Mouse (Mus musculus): Measurements from ENCODE around the gene Sgk2. TPM values are rescaled to one million over a fixed set of nuclear protein-coding genes. Genes with fewer than 3 reads are reported as not detected.

Gene Sgk2
- total RNA-seq, 2 experiments from 2014 or later = not detected

DNA sequence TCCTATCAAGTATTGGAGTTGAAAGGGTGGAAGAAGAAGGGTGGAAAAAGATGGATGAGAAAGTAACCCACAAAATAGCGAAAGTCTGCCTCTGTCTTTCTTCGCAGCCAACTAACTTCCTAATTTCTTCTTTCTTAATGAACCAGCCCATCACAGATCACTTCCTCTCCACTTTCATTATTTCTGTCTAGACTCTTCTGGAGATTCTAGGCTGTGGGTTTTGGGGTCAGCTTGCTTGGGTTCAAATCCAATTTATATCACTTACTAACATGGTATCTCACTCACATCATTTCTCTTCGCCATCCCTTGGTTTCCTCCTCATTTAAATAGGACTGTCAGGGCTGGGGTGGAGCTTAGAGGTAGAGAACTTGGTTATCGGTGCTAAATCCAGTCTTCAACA is 1.1 kb downstream of the Sgk2 start:
- ATAC-seq (replicated peaks; ENCODE audit: poor library complexity, severe bottlenecking) = peak; percentile 57

DNA sequence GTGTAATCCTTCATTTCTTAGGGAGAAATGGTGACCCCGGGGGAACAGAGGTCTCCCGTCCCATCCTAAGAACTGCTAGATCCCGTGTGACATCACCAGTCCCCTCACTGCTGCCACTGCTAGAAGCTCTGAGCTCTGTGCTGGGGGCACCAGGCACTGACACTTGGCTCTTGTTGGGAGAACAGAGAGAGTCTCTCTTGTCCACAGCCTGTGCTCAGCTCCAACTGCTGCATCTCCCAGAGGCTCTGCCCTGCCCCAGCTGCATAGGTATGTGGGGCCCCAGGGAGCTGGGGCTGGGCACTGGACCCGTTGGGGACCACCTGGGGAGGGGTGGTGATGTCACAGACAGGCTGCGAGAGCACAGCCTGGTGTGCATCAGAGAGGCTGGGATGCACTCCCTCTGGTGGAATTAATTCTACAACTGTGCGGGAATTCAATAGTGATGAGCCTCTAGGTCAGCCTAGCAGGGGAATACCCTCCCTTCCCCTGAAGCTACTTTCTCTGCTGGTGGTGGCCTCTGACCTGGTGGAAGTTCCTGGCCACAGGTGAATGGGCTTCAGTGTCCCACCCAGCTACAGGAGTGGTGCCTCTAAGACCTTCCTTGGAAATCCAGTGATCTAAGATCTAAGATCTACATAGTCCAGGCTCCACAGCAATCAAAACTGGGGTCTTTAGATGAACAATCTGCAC is 4.4 kb downstream of the Sgk2 start:
- ATAC-seq (replicated peaks; ENCODE audit: poor library complexity, severe bottlenecking) = no peak

DNA sequence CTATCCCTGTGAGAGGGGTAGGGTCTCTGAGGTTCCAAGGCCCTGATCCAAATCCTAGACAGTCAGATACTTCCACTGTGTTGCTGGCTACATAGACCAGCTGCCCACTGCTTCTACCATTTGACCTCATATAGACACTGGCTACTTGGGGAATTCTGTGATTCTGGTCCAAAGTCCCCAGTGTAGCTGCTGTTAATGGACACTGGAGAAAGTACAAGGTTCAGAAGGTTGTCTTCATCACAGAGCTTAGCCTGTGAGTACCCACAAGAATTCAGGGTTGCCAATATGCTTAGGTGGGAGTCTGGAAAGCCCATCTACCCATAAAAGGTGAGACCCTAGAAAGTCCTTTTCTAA is 4.9 kb downstream of the Sgk2 start:
- ATAC-seq (replicated peaks; ENCODE audit: poor library complexity, severe bottlenecking) = no peak

DNA sequence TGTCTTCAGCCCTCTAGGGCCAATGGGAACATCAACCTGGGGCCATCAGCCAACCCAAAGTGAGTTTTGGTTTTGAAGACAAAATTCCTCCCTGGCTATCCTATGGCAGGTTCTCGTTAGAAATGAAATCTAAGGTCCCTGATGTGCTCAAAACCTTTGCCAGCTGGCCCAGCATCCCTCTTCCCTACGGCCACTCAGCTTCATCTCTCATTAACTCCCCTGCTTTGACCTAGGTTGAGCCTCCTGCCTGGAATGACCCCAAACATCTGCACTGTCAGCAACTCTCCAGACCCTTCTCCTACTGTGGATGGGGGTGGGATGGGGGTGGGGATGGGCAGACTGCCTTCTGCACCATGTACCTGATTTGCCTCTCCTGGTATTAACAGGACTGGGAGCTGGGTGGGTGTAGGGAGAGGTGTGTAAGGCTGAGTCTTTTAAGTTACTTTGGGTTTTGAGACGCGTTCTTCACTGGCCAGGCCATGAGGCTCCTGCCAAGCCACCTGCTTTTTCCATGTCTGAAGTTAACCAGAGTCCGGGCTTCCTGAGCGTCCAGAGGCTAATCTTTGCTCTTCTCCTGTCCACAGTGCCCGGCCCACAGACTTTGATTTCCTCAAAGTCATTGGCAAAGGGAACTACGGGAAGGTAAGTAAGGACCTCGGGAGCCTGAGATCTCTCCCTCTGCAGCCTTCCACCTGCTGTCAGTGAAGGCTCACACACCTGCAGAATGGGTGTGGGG is 6.9 kb downstream of the Sgk2 start:
- no peak for ATAC-seq (replicated peaks; ENCODE audit: poor library complexity, severe bottlenecking)

DNA sequence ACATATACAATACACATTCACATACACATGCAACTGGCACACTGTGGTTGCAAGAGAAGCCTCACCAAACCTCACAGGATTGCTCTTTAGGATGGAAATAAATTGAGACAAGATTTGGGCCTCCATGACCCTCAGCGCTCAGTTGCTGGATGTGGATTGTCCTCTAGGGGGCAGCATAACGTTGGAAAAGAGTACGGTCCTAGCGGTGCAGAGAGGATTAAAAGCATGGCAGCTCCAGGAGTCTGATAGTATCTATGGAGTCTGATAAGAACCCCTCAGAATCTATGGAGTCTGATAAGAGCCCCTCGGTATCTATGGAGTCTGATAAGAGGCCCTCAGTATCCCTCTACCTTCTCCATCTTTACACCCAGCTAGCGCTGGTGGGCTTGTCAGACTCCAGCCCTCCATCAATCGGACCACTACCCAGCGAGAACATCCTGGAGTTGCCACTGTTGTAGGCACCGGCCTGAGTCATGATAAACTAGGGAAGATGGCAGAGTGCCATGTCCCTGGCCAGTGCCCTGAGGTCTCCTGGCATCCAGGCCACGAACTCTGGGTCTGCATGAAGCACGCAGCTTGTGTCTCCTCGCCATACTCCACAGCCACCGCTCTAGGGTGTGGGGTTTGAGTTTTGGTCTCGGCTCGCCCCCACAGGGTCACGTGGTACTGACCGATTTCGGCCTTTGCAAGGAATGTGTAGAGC is 11.5 kb downstream of the Sgk2 start:
- ATAC-seq (replicated peaks; ENCODE audit: poor library complexity, severe bottlenecking) = peak; percentile 84

DNA sequence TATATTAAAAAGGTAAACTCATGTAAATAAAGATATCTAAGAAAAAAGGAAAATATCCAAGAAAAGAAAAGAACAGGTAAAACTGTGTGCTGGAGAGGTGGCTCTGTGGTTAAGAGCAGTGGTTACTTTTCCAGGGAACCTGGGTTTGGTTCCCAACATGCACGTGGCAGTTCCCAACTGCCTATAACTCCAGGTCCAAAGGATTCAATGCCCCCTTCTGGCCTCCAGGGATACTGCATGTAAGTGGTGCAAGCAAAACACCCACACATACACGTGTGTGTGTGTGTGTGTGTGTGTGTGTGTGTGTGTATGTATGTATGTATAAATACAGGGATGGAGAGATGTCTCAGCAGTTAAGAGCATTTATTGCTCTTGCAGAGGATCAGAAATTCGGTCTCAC is 12.6 kb downstream of the Sgk2 start:
- peak; percentile 80 for ATAC-seq (replicated peaks; ENCODE audit: poor library complexity, severe bottlenecking)

DNA sequence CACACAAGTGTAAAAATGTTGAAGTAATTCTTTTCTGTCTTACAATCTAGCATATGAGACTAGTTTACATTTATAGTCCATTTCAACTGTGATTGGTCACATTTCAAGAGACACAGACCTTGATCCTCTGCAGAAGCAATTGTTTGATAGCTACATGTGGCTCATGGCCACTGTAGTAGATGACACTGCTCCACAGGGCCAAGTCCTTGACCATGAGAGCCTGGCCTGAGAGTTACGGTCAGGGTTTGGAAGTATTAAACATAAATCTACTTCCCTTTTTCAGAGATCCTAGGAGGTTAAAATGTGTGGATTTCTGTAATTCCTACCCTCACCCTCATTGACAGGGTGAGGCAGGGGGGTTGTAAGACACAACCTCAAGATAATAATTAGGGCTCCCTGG is 13.9 kb downstream of the Sgk2 start:
- no peak for ATAC-seq (replicated peaks; ENCODE audit: poor library complexity, severe bottlenecking)

DNA sequence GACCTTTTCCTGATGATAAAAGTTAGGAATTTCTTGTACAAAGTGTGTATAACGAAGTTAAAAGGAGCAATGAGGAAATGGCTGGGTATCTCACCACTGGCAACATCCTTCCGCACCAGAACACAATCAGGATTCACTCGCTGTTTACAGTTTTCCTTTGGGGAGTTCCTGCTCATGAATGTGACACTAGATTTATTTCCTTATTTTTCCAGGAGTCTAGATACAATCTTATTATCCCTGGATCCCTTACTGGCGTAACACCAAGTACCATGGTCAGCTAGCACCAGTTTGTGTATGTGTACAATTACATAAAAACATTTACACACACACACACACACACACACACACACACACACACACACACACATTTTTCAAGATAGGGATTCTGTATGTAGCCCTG is 20.2 kb downstream of the Sgk2 start:
- no peak for ATAC-seq (replicated peaks; ENCODE audit: poor library complexity, severe bottlenecking)

DNA sequence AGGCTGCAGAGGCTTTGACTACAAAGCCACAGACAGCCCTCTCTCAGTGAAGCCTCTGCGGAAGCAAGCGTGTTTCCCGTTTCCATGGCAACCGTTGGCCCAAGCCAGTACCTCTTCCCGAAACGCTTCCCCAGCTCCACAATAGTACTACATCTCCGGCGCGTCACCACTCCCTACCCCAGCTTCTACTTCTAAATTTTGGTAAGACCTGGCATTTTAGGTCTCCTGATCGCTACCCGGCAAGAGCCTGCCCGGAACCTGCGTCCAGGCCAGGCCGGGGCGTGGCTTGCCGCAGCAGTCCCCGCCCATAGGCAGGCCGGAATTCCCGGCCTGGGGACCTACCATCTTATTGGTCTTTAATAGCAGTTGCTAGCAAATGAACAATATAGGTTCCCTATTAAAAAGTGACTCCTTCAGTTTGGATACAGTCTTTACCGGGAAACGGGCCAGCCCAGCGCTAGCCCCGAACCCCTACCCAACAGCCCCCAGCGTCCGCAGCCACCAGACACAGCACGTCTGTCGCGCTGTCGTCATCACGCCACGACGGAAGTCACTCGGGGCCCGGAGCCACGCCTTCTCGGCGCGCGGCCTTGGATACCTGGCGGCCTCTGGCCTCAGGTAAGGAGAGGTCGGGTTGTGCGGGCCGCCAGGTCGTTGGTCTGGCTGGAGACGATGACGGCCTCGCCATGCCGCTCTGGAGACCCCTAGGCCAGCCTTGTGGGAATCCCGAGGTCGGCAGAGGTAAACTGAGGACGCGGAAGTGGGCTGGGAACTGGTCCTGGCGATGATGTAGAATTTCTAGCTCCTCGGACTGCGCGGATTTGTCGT is 30.0 kb downstream of the Sgk2 start, which contains the start of gene Ift52:
Gene Ift52 (plus strand): TSS at position 439 of the 828 bp plus-strand sequence.
- ATAC-seq (replicated peaks; ENCODE audit: poor library complexity, severe bottlenecking) = peak; percentile 93

DNA sequence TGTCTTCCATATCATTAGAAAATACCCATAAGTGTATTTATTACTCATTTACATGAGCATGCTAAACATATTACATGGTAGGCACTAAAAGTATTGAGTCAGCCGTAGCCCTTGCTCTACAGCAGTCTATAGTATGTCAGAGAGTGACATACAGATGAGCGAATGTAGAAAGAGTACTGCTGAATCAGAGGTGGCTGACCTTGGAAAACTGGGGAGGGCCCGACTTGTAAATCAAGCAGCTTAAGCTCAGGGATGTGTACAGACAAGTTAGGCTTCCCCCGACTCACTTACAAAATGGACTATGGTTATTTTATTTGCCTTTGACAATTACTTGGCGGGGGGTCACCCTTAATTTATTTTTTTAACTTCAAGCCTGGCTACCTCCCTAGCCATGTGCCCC is 44.2 kb downstream of the Sgk2 start:
- no peak for ATAC-seq (replicated peaks; ENCODE audit: poor library complexity, severe bottlenecking)

DNA sequence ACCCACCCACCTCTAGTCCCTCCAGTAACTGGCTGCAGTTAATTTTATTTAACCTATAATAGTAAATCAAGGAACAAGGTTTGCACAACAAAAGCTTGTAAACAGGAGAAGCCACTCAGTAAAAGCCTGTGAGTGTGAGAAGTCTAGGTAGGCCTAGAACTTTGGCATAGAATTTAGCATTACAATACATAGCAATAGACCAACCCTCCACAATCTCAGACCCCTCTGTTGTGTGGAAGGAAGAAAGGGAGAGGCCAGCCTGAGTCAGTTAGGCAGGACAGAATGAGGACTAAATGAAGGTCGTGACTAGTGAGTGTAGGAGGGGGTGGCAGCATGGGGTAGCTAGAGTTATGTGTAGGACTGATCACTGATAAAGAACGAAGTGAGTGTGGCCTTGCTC is 44.6 kb downstream of the Sgk2 start:
- no peak for ATAC-seq (replicated peaks; ENCODE audit: poor library complexity, severe bottlenecking)

DNA sequence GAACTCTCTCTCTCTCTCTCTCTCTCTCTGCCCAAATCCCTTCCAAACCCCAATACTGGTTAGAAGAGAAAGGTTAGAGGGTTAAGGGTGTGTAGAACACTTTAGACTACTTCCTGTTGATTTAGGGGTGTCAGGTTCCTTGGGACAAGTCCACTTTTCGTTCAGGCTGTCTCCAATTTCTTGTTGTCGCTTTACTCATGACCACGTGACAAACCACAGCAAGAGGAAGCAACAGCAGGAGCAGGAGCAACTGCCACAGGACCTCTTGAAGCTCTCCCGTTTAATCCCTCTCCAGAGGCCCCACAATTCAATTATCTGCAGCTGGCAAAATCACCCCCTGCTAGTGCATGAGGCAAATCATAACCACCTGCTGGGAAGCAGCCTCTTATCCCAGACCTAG is 45.5 kb downstream of the Sgk2 start:
- peak; percentile 42 for ATAC-seq (replicated peaks; ENCODE audit: poor library complexity, severe bottlenecking)

DNA sequence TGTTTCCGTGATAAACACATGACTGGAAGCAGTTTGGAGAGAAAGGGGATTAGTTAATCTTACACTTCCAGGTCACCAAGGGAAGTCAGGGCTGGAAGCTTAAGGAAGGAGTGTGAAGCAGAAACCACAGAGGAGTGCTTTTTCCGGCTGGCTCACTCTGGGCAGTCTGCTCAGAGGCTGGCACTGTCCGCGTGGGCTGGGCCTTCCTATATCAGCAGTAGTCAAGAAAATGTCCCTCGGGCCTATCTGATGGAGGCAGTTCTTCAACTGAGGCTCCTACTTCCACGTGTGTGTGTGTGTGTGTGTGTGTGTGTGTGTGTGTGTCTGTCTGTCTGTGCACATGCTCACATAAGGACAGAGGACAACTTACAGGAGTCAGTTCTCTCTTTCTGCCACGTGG is 52.8 kb downstream of the Sgk2 start:
- ATAC-seq (replicated peaks; ENCODE audit: poor library complexity, severe bottlenecking) = no peak

DNA sequence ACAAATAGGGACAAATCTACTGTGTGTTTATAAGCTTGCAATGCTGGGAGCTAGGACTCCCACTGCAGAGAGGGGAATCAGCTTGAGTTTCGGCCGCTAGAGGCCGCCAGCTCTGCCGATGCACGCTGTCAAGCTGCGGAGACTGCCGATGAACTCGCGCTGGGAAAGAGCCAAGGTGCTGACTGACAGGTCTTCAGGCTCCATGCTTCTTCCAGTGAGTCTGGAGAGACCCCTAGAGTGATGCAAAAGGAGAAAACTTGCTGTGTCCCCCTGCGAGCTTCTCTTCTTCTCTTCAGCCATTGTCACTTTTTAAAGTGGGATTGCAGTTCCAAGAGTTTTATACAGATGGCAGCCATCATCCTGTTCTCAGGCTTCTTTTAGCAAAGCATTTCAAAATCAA is 61.0 kb downstream of the Sgk2 start:
- ATAC-seq (replicated peaks; ENCODE audit: poor library complexity, severe bottlenecking) = peak; percentile 85

DNA sequence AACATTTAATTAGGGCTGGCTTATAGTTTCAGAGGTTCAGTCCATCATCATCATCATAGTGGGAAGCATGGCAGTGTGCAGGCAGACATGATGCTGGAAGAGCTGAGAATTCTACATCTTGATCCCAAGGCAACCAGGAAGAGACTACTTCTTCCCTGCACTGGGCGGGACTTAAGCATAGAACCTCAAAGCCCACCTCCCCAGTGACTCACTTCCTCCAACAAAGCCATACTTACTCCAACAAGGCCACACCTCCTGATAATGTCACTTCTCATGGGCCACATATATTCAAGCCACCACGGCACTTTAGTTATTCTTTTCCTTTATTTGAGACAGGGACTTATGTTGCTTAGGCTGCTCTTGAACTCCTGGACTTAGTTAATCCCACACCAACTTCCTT is 62.0 kb downstream of the Sgk2 start:
- peak; percentile 45 for ATAC-seq (replicated peaks; ENCODE audit: poor library complexity, severe bottlenecking)

DNA sequence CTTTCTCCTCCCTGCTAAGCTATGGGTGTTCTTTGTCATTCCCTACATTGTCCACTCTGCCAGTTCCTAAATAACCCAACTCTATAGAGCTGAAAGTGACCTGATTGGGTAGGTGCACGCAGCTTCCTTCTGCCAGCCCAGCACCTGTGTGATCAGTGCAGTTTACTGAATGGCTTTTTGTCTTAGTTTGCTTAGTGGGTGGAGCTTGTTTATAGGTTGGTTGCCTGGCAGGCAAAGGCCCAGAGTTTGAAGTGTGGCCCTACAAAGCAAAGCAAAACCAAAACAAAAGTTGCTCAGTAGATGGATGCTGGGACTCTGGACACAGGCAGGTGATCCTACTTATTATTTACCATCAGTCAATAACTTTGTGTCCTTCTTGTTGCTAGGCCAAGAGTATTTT is 64.6 kb downstream of the Sgk2 start:
- no peak for ATAC-seq (replicated peaks; ENCODE audit: poor library complexity, severe bottlenecking)

DNA sequence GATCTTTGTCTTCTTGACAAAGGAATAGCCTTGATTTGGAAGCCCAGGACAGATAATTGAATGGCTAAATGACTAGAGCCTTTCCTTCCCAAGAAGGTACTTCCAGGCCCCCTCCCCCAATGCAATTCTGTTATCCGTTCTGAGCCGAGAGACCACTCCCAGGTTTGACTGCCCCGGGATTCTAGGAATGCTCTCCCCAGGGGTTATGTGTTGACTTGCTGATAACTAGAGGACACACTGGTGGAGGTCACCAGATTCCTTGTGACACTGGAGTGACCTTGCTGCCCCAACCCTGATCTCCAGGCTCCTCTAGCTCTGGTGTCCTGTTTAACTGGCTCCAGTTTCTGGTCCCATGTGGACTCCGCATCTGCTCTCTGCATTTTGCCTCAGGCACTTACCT is 65.0 kb downstream of the Sgk2 start:
- ATAC-seq (replicated peaks; ENCODE audit: poor library complexity, severe bottlenecking) = no peak

DNA sequence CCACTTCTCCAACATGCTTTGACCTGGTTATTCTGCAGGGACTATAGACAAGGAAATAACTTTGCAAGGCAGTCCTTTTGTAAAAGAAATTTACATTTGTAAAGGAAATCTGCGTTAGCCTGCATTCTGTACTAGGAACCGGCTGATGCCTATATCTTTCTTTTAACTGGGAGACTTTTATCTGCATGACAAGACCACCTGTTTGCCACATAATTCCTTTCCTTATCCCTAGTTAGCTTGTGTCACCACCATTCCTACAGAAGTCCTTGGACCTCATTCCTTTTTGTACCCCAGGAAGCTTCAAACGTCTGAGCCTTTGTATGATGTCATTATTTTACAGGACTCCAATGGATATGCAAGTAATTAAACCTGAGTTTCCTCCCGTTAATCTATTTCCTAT is 65.7 kb downstream of the Sgk2 start:
- ATAC-seq (replicated peaks; ENCODE audit: poor library complexity, severe bottlenecking) = no peak

DNA sequence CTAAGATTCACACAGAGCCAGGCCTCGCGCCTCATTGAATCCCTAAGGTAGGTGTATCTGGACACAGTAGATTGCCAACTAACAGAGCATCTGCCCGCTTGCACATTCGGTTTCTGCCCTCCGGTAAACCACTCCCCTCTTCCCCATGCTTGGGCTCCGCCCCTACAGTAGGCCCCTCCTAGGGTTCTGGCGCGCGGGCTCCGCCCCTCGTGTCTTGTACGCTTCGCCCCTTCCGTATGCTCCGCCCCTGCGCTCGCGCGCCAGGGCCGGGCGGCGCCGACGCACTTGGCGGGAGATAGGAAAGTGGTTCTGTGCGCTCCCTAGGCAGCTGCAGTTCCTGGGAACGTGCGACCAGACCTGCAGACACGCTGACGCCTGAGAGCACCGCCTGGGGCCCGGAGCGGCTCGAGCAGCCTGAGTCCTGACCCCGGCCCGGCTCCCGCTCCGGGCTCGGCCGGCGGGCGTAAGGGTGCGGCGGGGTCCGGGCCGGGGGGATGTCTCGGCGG is 67.3 kb downstream of the Sgk2 start, which contains the start of gene Mybl2:
Gene Mybl2 (plus strand): TSS at position 353 of the 506 bp plus-strand sequence.
- ATAC-seq (replicated peaks; ENCODE audit: poor library complexity, severe bottlenecking) = peak; percentile 95

DNA sequence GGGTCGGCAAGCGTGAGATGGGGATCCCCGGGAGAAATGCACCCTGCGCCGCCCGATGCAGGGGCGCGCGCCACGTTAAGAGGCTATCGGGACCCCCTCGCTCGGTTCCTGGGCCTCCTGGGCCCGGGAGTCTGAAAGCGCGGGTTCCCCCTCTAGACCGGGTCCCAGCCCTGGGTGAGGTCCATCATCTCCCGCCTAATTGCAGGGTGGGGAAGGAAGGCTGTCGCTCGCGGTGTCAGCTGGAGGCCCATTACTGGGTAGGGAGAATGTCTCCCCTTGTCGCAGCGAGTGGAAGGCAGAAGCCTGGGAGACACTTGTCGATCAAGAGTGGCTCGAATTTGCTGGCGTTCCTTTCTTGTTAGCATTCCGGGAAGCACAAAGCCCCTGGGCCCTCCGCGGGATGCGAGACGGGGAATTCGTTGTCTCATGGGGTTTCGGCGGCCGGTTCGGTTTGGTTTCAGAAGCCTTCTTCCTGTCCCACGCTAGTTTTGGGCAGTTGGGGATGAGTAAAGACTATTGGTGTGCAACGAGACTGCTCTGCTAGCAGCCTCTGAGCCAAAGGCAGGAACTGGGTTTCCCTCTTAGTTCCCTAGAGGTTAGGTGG is 67.9 kb downstream of the Sgk2 start:
- ATAC-seq (replicated peaks; ENCODE audit: poor library complexity, severe bottlenecking) = peak; percentile 24

Data from granulocyte monocyte progenitor cell, adult 5-6 weeks (primary cell).